Mouse (Mus musculus): ENCODE data around the gene Epb41l4b. TPM values are rescaled to one million over a fixed set of nuclear protein-coding genes. Genes with fewer than 3 reads are reported as not detected.

Epb41l4b gene
- polyA plus RNA-seq, 1 experiment = 1.1 TPM

DNA sequence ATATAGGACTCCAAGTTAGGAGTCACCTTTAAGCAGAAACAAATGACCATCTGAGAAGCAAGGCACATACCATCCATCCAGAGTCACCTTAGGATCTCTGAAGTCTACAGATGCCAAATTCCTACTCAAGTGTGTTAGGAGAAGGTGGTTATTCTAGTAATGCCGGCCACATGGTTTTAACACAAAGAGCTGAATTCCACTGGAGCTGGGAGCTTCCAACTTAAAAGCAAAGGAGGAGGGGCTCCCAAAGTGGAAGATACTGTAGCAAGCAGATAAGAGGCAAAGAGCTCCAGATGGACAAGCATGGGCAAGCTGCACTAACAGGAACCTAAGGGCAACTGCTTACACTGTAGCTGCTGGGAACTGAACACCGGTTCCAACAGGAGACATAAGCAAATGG lies 76.3 kb downstream of the Epb41l4b start:
- no peaks in the 10 kb centered on the region for H3K36me3 ChIP-seq (ENCODE audit: control insufficient read depth, insufficient read depth)
- H3ac ChIP-seq (ENCODE audit: control insufficient read depth, insufficient read length, low read depth) = no peak overlapping the region
- TF ChIP-seq CTCF (IDR thresholded peaks at IDR 0.05; ENCODE audit: control insufficient read depth, insufficient read depth, insufficient read length) (no peak), CEBPB (IDR thresholded peaks at IDR 0.05; ENCODE audit: low read depth) (no peak), MYOG (IDR thresholded peaks at IDR 0.05; ENCODE audit: control insufficient read depth, extremely low read depth, insufficient read length) (no peak), FOSL1 (IDR thresholded peaks at IDR 0.05; ENCODE audit: insufficient read depth, low read length, poor library complexity, severe bottlenecking) (no peak), USF1 (IDR thresholded peaks at IDR 0.05; ENCODE audit: low read depth) (no peak), MAX (IDR thresholded peaks at IDR 0.05) (no peak), MYOD1 (IDR thresholded peaks at IDR 0.05; ENCODE audit: control insufficient read depth, insufficient read length, low read depth) (no peak)
- H3K4me3 ChIP-seq (ENCODE audit: insufficient read depth, poor library complexity, severe bottlenecking) = no peak overlapping the region
- peaks cover 41% of the 10 kb centered on the region for H3K27me3 ChIP-seq (ENCODE audit: control insufficient read depth, insufficient read depth, insufficient read length)
- H3K79me2 ChIP-seq (ENCODE audit: control insufficient read depth, insufficient read depth) = no peaks in the 10 kb centered on the region
- no peaks in the 10 kb centered on the region for H3K79me3 ChIP-seq (ENCODE audit: low read depth)

DNA sequence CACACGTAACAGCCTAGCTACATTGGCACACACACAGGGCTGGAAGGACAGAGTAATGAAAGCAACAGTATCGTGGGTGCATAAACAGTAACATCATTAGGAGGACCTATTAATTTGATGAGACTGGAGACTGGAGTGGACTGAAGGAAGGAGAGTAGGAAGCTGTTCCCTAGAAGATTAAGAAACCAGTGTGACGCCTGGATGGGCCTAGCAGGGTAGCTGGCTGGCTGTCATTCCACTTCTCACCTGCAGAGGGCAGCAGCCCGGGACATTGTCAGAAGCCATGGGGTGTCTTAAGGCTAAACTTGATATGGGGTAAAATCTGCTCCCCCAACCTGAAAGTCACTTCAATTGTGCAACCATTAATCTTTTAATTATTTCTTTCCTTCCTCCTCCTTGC lies 78.0 kb downstream of the Epb41l4b start:
- Histone ChIP-seq H3K79me2 (ENCODE audit: control insufficient read depth, insufficient read depth) (no peaks in the 10 kb centered on the region), H3K27me3 (ENCODE audit: control insufficient read depth, insufficient read depth, insufficient read length) (peaks cover 36% of the 10 kb centered on the region), H3K36me3 (ENCODE audit: control insufficient read depth, insufficient read depth) (no peaks in the 10 kb centered on the region), H3K4me3 (ENCODE audit: insufficient read depth, poor library complexity, severe bottlenecking) (no peak overlapping the region), H3ac (ENCODE audit: control insufficient read depth, insufficient read length, low read depth) (no peak overlapping the region), H3K79me3 (ENCODE audit: low read depth) (no peaks in the 10 kb centered on the region)
- no peak for TF ChIP-seq MYOD1 (IDR thresholded peaks at IDR 0.05; ENCODE audit: control insufficient read depth, insufficient read length, low read depth)
- TF ChIP-seq CTCF (IDR thresholded peaks at IDR 0.05; ENCODE audit: control insufficient read depth, insufficient read depth, insufficient read length) = peak; percentile 74

DNA sequence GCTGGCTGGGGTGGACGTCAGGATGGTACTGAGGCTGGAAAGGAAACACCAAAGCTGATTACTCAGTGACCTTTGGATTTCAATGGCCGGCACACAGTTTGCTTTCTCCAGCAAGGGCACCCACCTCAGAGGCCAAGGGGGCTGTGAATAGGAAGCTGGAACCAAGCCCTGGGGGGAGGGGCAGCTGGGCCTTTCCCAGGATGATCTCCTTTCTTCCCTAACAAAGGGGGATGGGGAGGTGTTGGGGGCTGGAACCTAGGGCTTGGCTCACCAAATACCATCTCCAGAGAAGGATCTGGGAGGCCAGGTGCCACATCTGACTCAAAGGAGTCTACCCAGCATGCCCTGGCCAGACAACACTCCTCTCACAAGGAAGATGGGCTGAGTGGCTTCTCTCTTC lies 78.4 kb downstream of the Epb41l4b start:
- TF ChIP-seq MYOD1 (IDR thresholded peaks at IDR 0.05; ENCODE audit: control insufficient read depth, insufficient read length, low read depth) (no peak), CEBPB (IDR thresholded peaks at IDR 0.05; ENCODE audit: low read depth) (no peak), CTCF (IDR thresholded peaks at IDR 0.05; ENCODE audit: control insufficient read depth, insufficient read depth, insufficient read length) (no peak), MYOG (IDR thresholded peaks at IDR 0.05; ENCODE audit: control insufficient read depth, extremely low read depth, insufficient read length) (no peak), MAX (IDR thresholded peaks at IDR 0.05) (no peak)
- H3K27me3 ChIP-seq (ENCODE audit: control insufficient read depth, insufficient read depth, insufficient read length) = peaks cover 36% of the 10 kb centered on the region
- H3K36me3 ChIP-seq (ENCODE audit: control insufficient read depth, insufficient read depth) = no peaks in the 10 kb centered on the region
- no peak overlapping the region for H3ac ChIP-seq (ENCODE audit: control insufficient read depth, insufficient read length, low read depth)
- no peak overlapping the region for H3K4me3 ChIP-seq (ENCODE audit: insufficient read depth, poor library complexity, severe bottlenecking)
- H3K79me3 ChIP-seq (ENCODE audit: low read depth) = no peaks in the 10 kb centered on the region
- no peaks in the 10 kb centered on the region for H3K79me2 ChIP-seq (ENCODE audit: control insufficient read depth, insufficient read depth)

DNA sequence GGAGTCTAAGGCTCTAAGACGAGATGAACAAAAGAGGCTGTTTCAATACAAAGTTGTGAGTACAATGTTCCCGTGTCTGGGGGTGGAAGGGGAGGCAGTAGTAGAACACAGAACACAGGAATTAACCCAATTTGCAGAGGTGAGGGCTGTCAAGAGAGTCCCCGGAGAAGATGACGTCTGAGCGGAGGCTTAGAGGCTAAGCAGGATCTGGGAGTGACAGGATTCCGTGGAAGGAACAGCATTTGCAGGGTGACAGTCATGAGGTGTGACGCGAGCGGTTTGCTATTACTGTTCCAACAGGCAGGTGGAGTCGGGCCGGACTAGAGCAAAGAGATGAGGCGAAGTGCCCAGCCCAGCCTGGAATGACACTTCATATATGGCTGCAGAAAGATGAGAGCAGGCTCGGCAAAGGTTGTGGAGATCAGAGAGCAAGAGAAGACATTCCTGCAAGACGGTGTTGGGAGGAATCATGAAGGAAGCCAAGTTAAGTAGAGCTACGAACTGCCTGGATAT lies 82.9 kb downstream of the Epb41l4b start:
- Histone ChIP-seq H3K79me2 (ENCODE audit: control insufficient read depth, insufficient read depth) (no peaks in the 10 kb centered on the region), H3K27me3 (ENCODE audit: control insufficient read depth, insufficient read depth, insufficient read length) (peaks cover 59% of the 10 kb centered on the region), H3K4me3 (ENCODE audit: insufficient read depth, poor library complexity, severe bottlenecking) (no peak overlapping the region), H3K36me3 (ENCODE audit: control insufficient read depth, insufficient read depth) (no peaks in the 10 kb centered on the region), H3ac (ENCODE audit: control insufficient read depth, insufficient read length, low read depth) (no peak overlapping the region), H3K79me3 (ENCODE audit: low read depth) (no peaks in the 10 kb centered on the region)
- no peak for TF ChIP-seq CTCF (IDR thresholded peaks at IDR 0.05; ENCODE audit: control insufficient read depth, insufficient read depth, insufficient read length)
- no peak for TF ChIP-seq CEBPB (IDR thresholded peaks at IDR 0.05; ENCODE audit: low read depth)
- no peak for TF ChIP-seq USF1 (IDR thresholded peaks at IDR 0.05; ENCODE audit: low read depth)
- TF ChIP-seq MYOG (IDR thresholded peaks at IDR 0.05; ENCODE audit: control insufficient read depth, extremely low read depth, insufficient read length) = no peak

DNA sequence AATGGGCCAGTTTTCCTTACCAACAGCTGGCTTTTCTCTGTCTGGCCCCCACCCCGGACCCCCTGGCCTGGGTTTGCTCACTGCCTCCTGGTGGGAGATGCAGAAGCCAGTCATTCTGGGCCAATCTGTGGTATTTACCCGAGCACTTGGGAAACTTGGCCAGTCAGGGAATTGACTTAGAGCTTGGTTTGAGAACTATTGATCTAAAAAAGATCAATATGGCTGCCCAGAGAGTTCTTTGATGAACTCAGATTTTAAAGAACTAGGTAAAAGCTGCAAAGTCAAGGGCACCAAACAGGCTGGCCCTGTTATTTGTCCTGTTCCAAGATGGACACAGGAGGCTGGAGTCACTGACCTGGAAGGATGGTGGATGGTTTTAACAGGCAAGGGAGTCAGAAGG lies 84.6 kb downstream of the Epb41l4b start:
- Histone ChIP-seq H3ac (ENCODE audit: control insufficient read depth, insufficient read length, low read depth) (no peak overlapping the region), H3K79me2 (ENCODE audit: control insufficient read depth, insufficient read depth) (no peaks in the 10 kb centered on the region), H3K36me3 (ENCODE audit: control insufficient read depth, insufficient read depth) (no peaks in the 10 kb centered on the region), H3K79me3 (ENCODE audit: low read depth) (no peaks in the 10 kb centered on the region), H3K27me3 (ENCODE audit: control insufficient read depth, insufficient read depth, insufficient read length) (peaks cover 64% of the 10 kb centered on the region), H3K4me3 (ENCODE audit: insufficient read depth, poor library complexity, severe bottlenecking) (no peak overlapping the region)
- TF ChIP-seq FOSL1 (IDR thresholded peaks at IDR 0.05; ENCODE audit: insufficient read depth, low read length, poor library complexity, severe bottlenecking) (no peak), CTCF (IDR thresholded peaks at IDR 0.05; ENCODE audit: control insufficient read depth, insufficient read depth, insufficient read length) (no peak), MAX (IDR thresholded peaks at IDR 0.05) (no peak), MYOG (IDR thresholded peaks at IDR 0.05; ENCODE audit: control insufficient read depth, extremely low read depth, insufficient read length) (no peak), MYOD1 (IDR thresholded peaks at IDR 0.05; ENCODE audit: control insufficient read depth, insufficient read length, low read depth) (no peak), CEBPB (IDR thresholded peaks at IDR 0.05; ENCODE audit: low read depth) (no peak), USF1 (IDR thresholded peaks at IDR 0.05; ENCODE audit: low read depth) (no peak)

DNA sequence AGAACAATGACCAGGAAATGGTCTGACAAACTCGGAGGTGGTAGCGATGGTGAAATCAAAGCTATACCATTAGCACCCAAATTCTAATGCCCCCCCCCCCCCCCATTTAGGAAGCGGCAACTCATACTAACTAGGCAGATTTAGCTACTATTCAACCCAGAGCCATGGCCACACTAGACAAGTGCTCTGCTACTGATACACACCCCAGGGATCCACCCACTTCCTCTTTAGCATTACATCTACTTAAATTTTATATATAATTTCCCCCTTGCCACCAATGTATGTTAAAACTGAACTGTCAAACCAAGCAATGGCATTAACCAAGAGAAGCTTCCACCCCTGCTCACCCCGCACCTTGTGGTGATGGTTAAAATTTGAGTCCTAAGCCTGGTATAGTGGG lies 85.6 kb downstream of the Epb41l4b start:
- Histone ChIP-seq H3K36me3 (ENCODE audit: control insufficient read depth, insufficient read depth) (no peaks in the 10 kb centered on the region), H3K79me3 (ENCODE audit: low read depth) (no peaks in the 10 kb centered on the region), H3K4me3 (ENCODE audit: insufficient read depth, poor library complexity, severe bottlenecking) (no peak overlapping the region), H3K79me2 (ENCODE audit: control insufficient read depth, insufficient read depth) (no peaks in the 10 kb centered on the region), H3K27me3 (ENCODE audit: control insufficient read depth, insufficient read depth, insufficient read length) (peaks cover 65% of the 10 kb centered on the region), H3ac (ENCODE audit: control insufficient read depth, insufficient read length, low read depth) (no peak overlapping the region)
- TF ChIP-seq MAX (IDR thresholded peaks at IDR 0.05) = no peak
- TF ChIP-seq CTCF (IDR thresholded peaks at IDR 0.05; ENCODE audit: control insufficient read depth, insufficient read depth, insufficient read length) = no peak
- no peak for TF ChIP-seq FOSL1 (IDR thresholded peaks at IDR 0.05; ENCODE audit: insufficient read depth, low read length, poor library complexity, severe bottlenecking)
- no peak for TF ChIP-seq USF1 (IDR thresholded peaks at IDR 0.05; ENCODE audit: low read depth)
- no peak for TF ChIP-seq CEBPB (IDR thresholded peaks at IDR 0.05; ENCODE audit: low read depth)
- TF ChIP-seq MYOD1 (IDR thresholded peaks at IDR 0.05; ENCODE audit: control insufficient read depth, insufficient read length, low read depth) = no peak
- TF ChIP-seq MYOG (IDR thresholded peaks at IDR 0.05; ENCODE audit: control insufficient read depth, extremely low read depth, insufficient read length) = no peak
